Mouse (Mus musculus) left cerebral cortex, adult 2 months (tissue): ENCODE results near the gene Dach1. TPM values are rescaled to one million over a fixed set of nuclear protein-coding genes. Genes with fewer than 3 reads are reported as not detected.

ENCODE experiments used
- DNase-seq, 2 experiments: peaks; one replicate each; pipeline ENCODE4 v3.0.0; 2021 to 2022; ENCODE audit warnings: low spot score in 2 of 2, mixed read lengths in 1 of 2; ENCODE audit errors: extremely low spot score in 1 of 2
- H3K27ac ChIP-seq: fragments of 200-600 bp; 2 replicates; pipeline ENCODE4 v1.8.1; 2022
- H3K4me3 ChIP-seq: fragments of 200-600 bp; 2 replicates; pipeline ENCODE4 v1.8.1; 2022
- CTCF ChIP-seq: fragments of 200-600 bp; IDR thresholded peaks from 2 replicates; pipeline ENCODE4 v1.8.1; 2022; ENCODE audit warnings: antibody characterized with exemption, mild to moderate bottlenecking, moderate library complexity
- intact Hi-C: fragments of 180-260 bp; cut with DNase I; formaldehyde crosslinking; loops from one replicate; pipeline ENCODE4 v1.15.1; 2025
- total RNA-seq, 2 experiments: library from RNA; stranded (reverse); gene quantifications; 2 replicates each; pipeline ENCODE4 v1.2.3; 2021

Gene Dach1
- total RNA-seq, 2 experiments from 2014 or later, result 3.4 to 5.6 TPM

GRCm38 (mm10) chr14:98002021-98002680, 167.4 kb downstream of the Dach1 start:
- intact Hi-C loops, result no loop called here
- no peak for DNase-seq
- Histone ChIP-seq H3K27ac (no peak overlapping the region), H3K4me3 (no peak overlapping the region)
- no peak for TF ChIP-seq CTCF

DNA sequence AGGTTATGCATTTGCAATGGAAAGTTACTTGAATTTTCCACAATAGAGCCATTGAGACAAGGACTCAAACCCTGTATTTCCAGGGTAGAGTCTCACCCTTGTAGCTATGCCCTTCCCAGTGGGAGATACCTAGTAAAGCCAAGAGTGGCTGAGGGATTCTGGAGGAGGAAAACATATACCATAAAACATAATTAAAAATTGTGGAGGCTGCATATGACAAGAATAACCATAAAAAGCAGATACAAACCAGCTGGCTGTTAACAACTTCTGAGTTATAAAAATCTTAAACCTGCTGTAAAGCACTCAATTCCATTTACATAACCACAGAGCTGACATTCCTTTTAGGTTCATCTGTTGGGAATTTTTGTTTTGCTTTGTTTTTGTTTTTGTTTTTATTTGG, 171.0 kb downstream of the Dach1 start:
- intact Hi-C loops, result no loop called here
- Histone ChIP-seq H3K4me3 (no peak overlapping the region), H3K27ac (no peak overlapping the region)
- no peak for DNase-seq
- no peak for TF ChIP-seq CTCF

GRCm38 (mm10) chr14:97983251-97983650, 186.3 kb downstream of the Dach1 start:
- no peak for DNase-seq
- no peak overlapping the region for H3K27ac ChIP-seq
- no peak overlapping the region for H3K4me3 ChIP-seq
- no peak for TF ChIP-seq CTCF
- intact Hi-C loops, result no loop called here

GRCm38 (mm10) chr14:97982676-97983075, 186.9 kb downstream of the Dach1 start:
- intact Hi-C loops, result no loop called here
- DNase-seq, result no peak
- Histone ChIP-seq H3K27ac (no peak overlapping the region), H3K4me3 (no peak overlapping the region)
- TF ChIP-seq CTCF, result no peak

- H3K4me3 ChIP-seq, result no peak overlapping the region
- DNase-seq, result no peak
- intact Hi-C loops, result no loop called here
- no peak for TF ChIP-seq CTCF
- no peak overlapping the region for H3K27ac ChIP-seq
These were observed 188.7 kb downstream of the Dach1 start for GRCm38 (mm10) chr14:97980879-97981278.

- no peak overlapping the region for H3K27ac ChIP-seq
- DNase-seq, result no peak
- H3K4me3 ChIP-seq, result no peak overlapping the region
- intact Hi-C loops, result no loop called here
- TF ChIP-seq CTCF, result no peak
These were observed 193.5 kb downstream of the Dach1 start for GRCm38 (mm10) chr14:97976091-97976490.

GRCm38 (mm10) chr14:97975447-97975846, 194.1 kb downstream of the Dach1 start:
- Histone ChIP-seq H3K4me3 (no peak overlapping the region), H3K27ac (no peak overlapping the region)
- intact Hi-C loops, result no loop called here
- DNase-seq, result no peak
- TF ChIP-seq CTCF, result no peak

DNA sequence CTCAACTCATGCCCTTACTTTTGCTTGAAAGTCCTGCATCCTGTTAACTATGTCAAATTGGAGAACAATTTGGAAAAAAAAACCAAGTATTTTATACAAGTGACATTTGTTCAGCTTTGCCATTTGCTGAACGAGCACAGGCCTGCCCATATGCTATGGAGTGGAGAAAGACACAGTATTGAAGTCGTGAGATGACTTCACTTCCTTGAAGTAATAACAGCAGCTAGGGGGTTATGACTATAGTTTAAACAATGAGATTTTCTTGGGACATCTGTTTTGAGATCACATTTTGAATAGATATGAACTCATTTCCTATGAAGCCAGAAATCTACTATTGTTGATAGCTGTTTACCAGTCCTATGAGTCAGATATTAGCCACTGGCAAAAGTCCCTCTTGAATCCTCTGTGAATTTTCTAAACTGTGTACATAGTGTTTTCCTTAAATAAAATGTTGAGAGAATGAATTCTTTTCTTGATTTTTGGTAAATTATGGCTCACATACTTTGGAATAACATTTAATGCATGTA, 205.0 kb downstream of the Dach1 start:
- intact Hi-C loops, result no loop called here
- no peak for DNase-seq

DNA sequence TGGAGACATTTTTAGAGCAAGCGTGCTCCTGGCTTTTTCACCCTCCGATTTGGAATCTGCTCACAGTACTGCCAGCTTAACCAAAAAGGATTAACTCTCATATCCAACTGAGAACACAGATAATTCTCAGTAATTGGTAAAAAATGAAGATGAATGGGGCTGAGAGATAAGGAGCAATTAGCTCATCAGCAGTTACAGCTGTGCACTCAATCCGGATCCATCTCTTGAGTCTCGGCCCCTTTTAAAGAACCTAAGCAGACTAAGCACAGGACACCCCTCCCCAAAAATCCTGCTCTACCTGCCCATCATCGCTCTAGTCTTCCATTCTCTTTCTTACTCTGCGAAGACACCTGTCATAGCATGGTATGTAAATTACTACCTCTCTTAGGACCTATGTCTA, 205.9 kb downstream of the Dach1 start:
- Histone ChIP-seq H3K27ac (no peak overlapping the region), H3K4me3 (no peak overlapping the region)
- TF ChIP-seq CTCF, result no peak
- intact Hi-C loops, result no loop called here
- no peak for DNase-seq

More for the DNA sequence above, 205.0 kb downstream of the Dach1 start:
- Histone ChIP-seq H3K4me3 (no peak overlapping the region), H3K27ac (no peak overlapping the region)
- TF ChIP-seq CTCF, result no peak

GRCm38 (mm10) chr14:97956356-97956755, 213.2 kb downstream of the Dach1 start:
- H3K27ac ChIP-seq, result no peak overlapping the region
- no peak for TF ChIP-seq CTCF
- H3K4me3 ChIP-seq, result no peak overlapping the region
- DNase-seq, result no peak
- intact Hi-C loops, result no loop called here

- Histone ChIP-seq H3K27ac (no peak overlapping the region), H3K4me3 (no peak overlapping the region)
- no peak for TF ChIP-seq CTCF
- intact Hi-C loops, result no loop called here
- no peak for DNase-seq
These were observed 224.1 kb downstream of the Dach1 start for GRCm38 (mm10) chr14:97945471-97945870.

DNA sequence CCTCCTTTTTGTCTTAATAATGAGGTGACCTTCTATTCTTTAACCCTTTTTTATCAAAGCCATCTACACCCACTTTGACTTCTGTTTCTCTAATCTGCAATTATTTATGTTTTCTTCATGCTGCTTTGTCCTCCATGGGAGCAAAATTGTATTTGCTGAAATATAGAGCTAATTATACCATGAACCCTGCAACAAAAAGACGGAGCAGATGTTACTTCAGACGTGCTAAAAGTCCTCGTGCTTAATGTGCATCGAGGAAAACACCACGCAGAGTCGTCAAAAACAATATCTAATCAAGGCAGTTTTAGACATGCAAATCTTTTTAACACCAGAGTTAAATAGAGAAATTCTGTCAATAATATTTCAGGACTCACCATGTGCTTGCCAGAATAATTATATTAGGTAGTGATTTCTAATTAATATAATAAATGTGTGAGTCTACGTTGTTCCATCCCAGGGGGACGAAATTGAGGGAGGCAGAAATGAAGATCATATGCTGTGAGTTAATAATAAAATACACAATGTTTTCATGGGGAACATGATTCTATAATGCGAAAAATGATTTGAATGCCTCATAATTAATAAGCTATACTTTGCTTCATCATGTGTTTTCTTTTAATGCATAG, 224.8 kb downstream of the Dach1 start:
- no peak overlapping the region for H3K4me3 ChIP-seq
- TF ChIP-seq CTCF, result no peak
- DNase-seq, result no peak
- no peak overlapping the region for H3K27ac ChIP-seq
- intact Hi-C loops, result no loop called here

DNA sequence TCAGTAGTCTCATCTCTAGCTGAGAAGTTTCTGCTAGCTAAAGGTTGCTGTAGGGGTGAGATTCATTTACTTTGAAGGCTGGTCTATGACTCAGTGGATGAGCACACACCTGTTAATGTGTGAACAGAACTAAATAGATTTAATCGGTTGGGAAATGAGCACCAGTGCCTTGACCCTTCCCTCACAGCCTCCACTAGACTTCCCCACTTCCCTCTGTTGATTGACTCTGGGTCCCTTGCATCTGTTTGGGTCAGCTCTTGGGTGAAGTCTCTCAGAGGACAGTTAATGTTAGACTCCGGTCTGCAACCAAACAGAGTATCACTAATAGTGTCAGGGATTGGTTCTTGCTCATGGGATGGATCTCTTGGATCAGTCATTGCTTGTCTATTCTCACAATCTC, 227.2 kb downstream of the Dach1 start:
- intact Hi-C loops, result no loop called here
- no peak for TF ChIP-seq CTCF
- Histone ChIP-seq H3K27ac (no peak overlapping the region), H3K4me3 (no peak overlapping the region)
- no peak for DNase-seq
